Mouse (Mus musculus) heart, adult 2 months (tissue): ENCODE measurements around the gene Crnkl1.

Experiments
- CTCF ChIP-seq: fragments of 200-600 bp; IDR thresholded peaks from 2 replicates; pipeline ENCODE4 v1.8.1; 2022; ENCODE audit warnings: antibody characterized with exemption, mild to moderate bottlenecking, moderate library complexity
- POLR2A ChIP-seq: fragments of 200-500 bp; IDR thresholded peaks from 2 replicates; pipeline ENCODE4 v1.6.1; 2011; ENCODE audit warnings: mild to moderate bottlenecking, low read depth, low read length, control low read depth; ENCODE audit not compliant: insufficient read depth

DNA sequence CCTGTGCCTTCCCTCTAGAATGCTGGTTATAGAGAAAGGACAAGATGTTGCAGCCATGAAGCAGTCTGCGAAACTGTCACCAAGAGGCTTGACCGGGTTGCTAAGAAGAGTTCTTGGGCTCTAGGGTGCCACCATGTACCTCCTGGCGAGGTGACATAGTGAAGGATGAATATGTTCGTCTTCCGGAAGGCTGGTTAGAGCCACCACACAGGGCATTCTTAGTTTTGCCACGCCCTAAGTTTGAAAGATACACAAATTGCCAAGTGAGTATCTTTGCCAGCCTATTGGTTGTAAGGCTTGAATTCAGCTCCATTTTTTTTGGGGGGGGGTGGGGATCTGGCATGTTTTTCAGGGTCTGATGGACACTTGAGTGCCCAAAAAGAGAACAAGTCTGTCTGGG is 23.3 kb upstream of the Crnkl1 start:
- TF ChIP-seq CTCF (no peak), POLR2A (no peak)
